Mouse (Mus musculus) gastrocnemius, adult 2 months (tissue): ENCODE results near the gene Emc3. TPM values are rescaled to one million over a fixed set of nuclear protein-coding genes. Genes with fewer than 3 reads are reported as not detected.

Experiments
- DNase-seq: peaks from one replicate; pipeline ENCODE4 v3.0.0; 2022
- H3K27ac ChIP-seq: fragments of 200-600 bp; 2 replicates; pipeline ENCODE4 v1.8.1; 2022; ENCODE audit warnings: mild to moderate bottlenecking
- H3K4me3 ChIP-seq: fragments of 200-600 bp; 2 replicates; pipeline ENCODE4 v1.8.1; 2022; ENCODE audit warnings: mild to moderate bottlenecking, moderate library complexity
- CTCF ChIP-seq: fragments of 200-600 bp; IDR thresholded peaks from 2 replicates; pipeline ENCODE4 v1.8.1; 2022; ENCODE audit warnings: antibody characterized with exemption, mild to moderate bottlenecking, moderate library complexity
- intact Hi-C: fragments of 180-260 bp; cut with DNase I; formaldehyde crosslinking; loops from one replicate; pipeline ENCODE4 v1.15.1; 2025
- long read RNA-seq, 2 experiments: library from polyadenylated mRNA; stranded (forward); transcript quantifications; one replicate each; pipeline ENCODE4 v2.0.0; 2021
- total RNA-seq, 2 experiments: library from RNA; stranded (reverse); gene quantifications; 2 replicates each; pipeline ENCODE4 v1.2.3; 2021

The Emc3 gene
- total RNA-seq, result 10 to 100 TPM; 54.9 to 63.2 TPM
- long read RNA-seq, experiment 1, transcript Emc3-201 (8 exons, 1,985 nt), result major isoform, 89 of 94 reads
- long read RNA-seq, experiment 1, partial matches to known transcripts, result 0 of 94 reads
- long read RNA-seq, experiment 1, other reads (novel, unspliced or antisense), result 5 of 94 reads
- long read RNA-seq, experiment 2, transcript Emc3-201 (8 exons, 1,985 nt), result major isoform, 148 of 156 reads
- long read RNA-seq, experiment 2, partial matches to known transcripts, result 2 of 156 reads
- long read RNA-seq, experiment 2, other reads (novel, unspliced or antisense), result 6 of 156 reads

- peak; percentile 3; the same call in 1 of the 2 replicates for TF ChIP-seq CTCF
- intact Hi-C loops, result loop anchor here (10.0 kb wide), 1 partner anchor 164 kb away; the partner anchor contains the start of gene Tatdn2
- Histone ChIP-seq H3K4me3 (peak within 1 kb of the TSS; percentile 93), H3K27ac (peak within 1 kb of the TSS; percentile 96)
- peak; percentile 94 for DNase-seq
These were observed at the start of gene Emc3, which contains the start of gene Fancd2 for GRCm38 (mm10) chr6:113530932-113531839. TSS of gene Emc3 (minus strand) at chr6:113531652. TSS of gene Fancd2 (plus strand) at chr6:113531682.

GRCm38 (mm10) chr6:113579306-113579705, 47.9 kb upstream of the Emc3 start:
- no peak for TF ChIP-seq CTCF
- intact Hi-C loops, result no loop called here
- DNase-seq, result no peak
- no peak overlapping the region for H3K4me3 ChIP-seq
- H3K27ac ChIP-seq, result no peak overlapping the region

GRCm38 (mm10) chr6:113576044-113576443, 44.6 kb upstream of the Emc3 start:
- no peak for TF ChIP-seq CTCF
- intact Hi-C loops, result no loop called here
- no peak overlapping the region for H3K27ac ChIP-seq
- DNase-seq, result no peak
- H3K4me3 ChIP-seq, result no peak overlapping the region

- no peak for TF ChIP-seq CTCF
- Histone ChIP-seq H3K4me3 (no peak overlapping the region), H3K27ac (no peak overlapping the region)
- DNase-seq, result no peak
- intact Hi-C loops, result no loop called here
These were observed 33.1 kb upstream of the Emc3 start for GRCm38 (mm10) chr6:113564557-113564956.

- H3K27ac ChIP-seq, result no peak overlapping the region
- DNase-seq, result no peak
- intact Hi-C loops, result no loop called here
- TF ChIP-seq CTCF, result no peak
- H3K4me3 ChIP-seq, result no peak overlapping the region
These were observed 28.3 kb upstream of the Emc3 start for GRCm38 (mm10) chr6:113559736-113560135.

- Histone ChIP-seq H3K4me3 (no peak overlapping the region), H3K27ac (no peak overlapping the region)
- no peak for DNase-seq
- no peak for TF ChIP-seq CTCF
- intact Hi-C loops, result no loop called here
These were observed 12.5 kb upstream of the Emc3 start for GRCm38 (mm10) chr6:113543906-113544481.

- 0 out of 2 replicates have a peak, but pooled peaks have one; percentile 3 for TF ChIP-seq CTCF
- no peak overlapping the region for H3K4me3 ChIP-seq
- intact Hi-C loops, result no loop called here
- DNase-seq, result no peak
- H3K27ac ChIP-seq, result no peak overlapping the region
These were observed 10.2 kb upstream of the Emc3 start for GRCm38 (mm10) chr6:113541610-113542009.

- intact Hi-C loops, result loop anchor here (10.0 kb wide), 1 partner anchor 160 kb away; the partner anchor contains the start of gene Tatdn2
- no peak overlapping the region for H3K4me3 ChIP-seq
- no peak overlapping the region for H3K27ac ChIP-seq
- no peak for DNase-seq
- no peak for TF ChIP-seq CTCF
These were observed 3.4 kb upstream of the Emc3 start for GRCm38 (mm10) chr6:113534886-113535285.

GRCm38 (mm10) chr6:113531840-113532404, 470 bp upstream of the Emc3 start:
- no peak for TF ChIP-seq CTCF
- H3K4me3 ChIP-seq, result peak overlapping the region; percentile 93
- intact Hi-C loops, result loop anchor here (10.0 kb wide), 1 partner anchor 163 kb away; the partner anchor contains the start of gene Tatdn2
- H3K27ac ChIP-seq, result peak overlapping the region; percentile 96
- DNase-seq, result no peak

GRCm38 (mm10) chr6:113523420-113523819, 8.0 kb downstream of the Emc3 start:
- peak overlapping the region; percentile 80 for H3K27ac ChIP-seq
- H3K4me3 ChIP-seq, result no peak overlapping the region
- intact Hi-C loops, result loop anchor here (5.0 kb wide), 1 partner anchor 41 kb away; the partner anchor contains the start of gene Creld1
- DNase-seq, result no peak
- no peak for TF ChIP-seq CTCF

- H3K4me3 ChIP-seq, result no peak overlapping the region
- DNase-seq, result no peak
- no peak for TF ChIP-seq CTCF
- intact Hi-C loops, result loop anchor here (5.0 kb wide), 1 partner anchor 40 kb away; the partner anchor contains the start of gene Creld1
- peak overlapping the region; percentile 80 for H3K27ac ChIP-seq
These were observed 9.1 kb downstream of the Emc3 start for GRCm38 (mm10) chr6:113522310-113522709.

- intact Hi-C loops, result no loop called here
- no peak for DNase-seq
- no peak overlapping the region for H3K27ac ChIP-seq
- H3K4me3 ChIP-seq, result no peak overlapping the region
- TF ChIP-seq CTCF, result no peak
These were observed 13.9 kb downstream of the Emc3 start for GRCm38 (mm10) chr6:113517434-113518080.
